In the genomic region with DNA sequence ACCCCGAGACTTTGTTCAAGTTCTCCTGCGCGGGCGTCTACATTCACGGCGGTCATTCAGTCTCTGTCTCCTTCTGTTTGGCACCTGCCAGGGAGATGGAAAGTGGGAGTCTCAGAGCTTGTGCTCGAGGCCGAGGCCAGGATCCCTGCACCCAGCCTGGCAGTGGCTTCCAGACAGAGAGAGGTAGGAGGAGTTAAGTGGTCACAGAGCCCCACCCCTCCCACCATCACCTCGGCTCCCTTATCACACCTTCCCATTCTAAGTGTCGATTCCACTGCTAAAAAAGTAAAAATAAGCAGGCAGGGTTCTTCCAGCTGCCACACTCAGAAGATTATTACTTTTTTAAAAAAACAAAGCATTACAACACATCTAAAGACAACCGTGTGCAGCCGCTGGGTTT, we compare ENCODE assay signal across 26 mouse cellular contexts. TPM values are rescaled to one million over a fixed set of nuclear protein-coding genes. Genes with fewer than 3 reads are reported as not detected.
DNase-seq lines count a peak whose midpoint lies in the region; ATAC-seq and TF ChIP-seq lines count a peak whose summit lies in the region.
"Had no signal": no experiment of that assay in that cellular context is flagged by ENCODE, and none has a peak within 500 bp of the region (broad histone marks: within the 10 kb centered on the region; RNA-seq: fewer than 3 reads in every experiment).

No protein-coding gene starts in this region.

- H3K9ac ChIP-seq in heart, embryonic 13.5 days = no peak overlapping the region
- peak overlapping the region; percentile 40; the same call in 1 of the 2 replicates for H3K9ac ChIP-seq in liver, embryonic 12.5 days
- no peak overlapping the region for H3K9ac ChIP-seq in intestine, postnatal 0 days (ENCODE audit: low read depth, low read length)
- no peak overlapping the region for H3K9ac ChIP-seq in forebrain, embryonic 13.5 days
- H3K9ac ChIP-seq: embryonic facial prominence, embryonic 13.5 days; forebrain, embryonic 12.5 days; heart, embryonic 15.5 days; hindbrain, embryonic 13.5 days; midbrain, embryonic 13.5 days; neural tube, embryonic 13.5 days had no signal

- H3K4me1 ChIP-seq in heart, embryonic 13.5 days = peaks cover 35% of the 10 kb centered on the region
- peaks cover 37% of the 10 kb centered on the region for H3K4me1 ChIP-seq in liver, embryonic 12.5 days
- no peaks in the 10 kb centered on the region for H3K4me1 ChIP-seq in intestine, postnatal 0 days (replicated peaks; ENCODE audit: control insufficient read depth, insufficient read depth, low read length)
- H3K4me1 ChIP-seq in forebrain, embryonic 13.5 days = peaks cover 9% of the 10 kb centered on the region; the same call in 1 of the 2 replicates
- H3K4me1 ChIP-seq: embryonic facial prominence, embryonic 13.5 days; forebrain, embryonic 12.5 days; hindbrain, embryonic 13.5 days; midbrain, embryonic 13.5 days; neural tube, embryonic 13.5 days had no signal

- intact Hi-C loops in heart, postnatal 36 days (cut with DNase I) = no loop called here

- WGBS in heart, embryonic 13.5 days = 61% methylated on average over 12 of the region's 12 CpGs
- 59% methylated on average over 12 of the region's 12 CpGs for WGBS in liver, embryonic 12.5 days (ENCODE audit: insufficient replicate concordance)
- 68% methylated on average over 12 of the region's 12 CpGs for WGBS in intestine, postnatal 0 days
- WGBS in forebrain, embryonic 13.5 days = 86% methylated on average over 12 of the region's 12 CpGs

- H3K9me3 ChIP-seq in heart, embryonic 13.5 days = peaks cover 4% of the 10 kb centered on the region
- H3K9me3 ChIP-seq in liver, embryonic 12.5 days (replicated peaks) = 0 out of 2 replicates have a peak, but pooled peaks cover under 1% of the 10 kb centered on the region
- no peaks in the 10 kb centered on the region for H3K9me3 ChIP-seq in intestine, postnatal 0 days (ENCODE audit: control insufficient read depth)
- H3K9me3 ChIP-seq in forebrain, embryonic 13.5 days (replicated peaks) = no peaks in the 10 kb centered on the region; the same call in 1 of the 2 replicates
- H3K9me3 ChIP-seq: embryonic facial prominence, embryonic 13.5 days; forebrain, embryonic 12.5 days; heart, embryonic 15.5 days; hindbrain, embryonic 13.5 days; midbrain, embryonic 13.5 days; neural tube, embryonic 13.5 days had no signal

- no peak overlapping the region for H3K4me3 ChIP-seq in heart, embryonic 13.5 days
- no peak overlapping the region for H3K4me3 ChIP-seq in liver, embryonic 12.5 days
- H3K4me3 ChIP-seq in intestine, postnatal 0 days (ENCODE audit: low read depth, low read length) = no peak overlapping the region
- no peak overlapping the region for H3K4me3 ChIP-seq in forebrain, embryonic 13.5 days
- H3K4me3 ChIP-seq: embryonic facial prominence, embryonic 13.5 days; erythroblast, embryonic 14.5 days; forebrain, embryonic 12.5 days; gastrocnemius, adult 2 months; heart, embryonic 15.5 days; hindbrain, embryonic 13.5 days; megakaryocyte, embryonic 14.5 days; midbrain, embryonic 13.5 days; neural tube, embryonic 13.5 days had no signal

- H3K36me3 ChIP-seq in heart, embryonic 13.5 days = peaks cover 67% of the 10 kb centered on the region
- H3K36me3 ChIP-seq in liver, embryonic 12.5 days = peaks cover 6% of the 10 kb centered on the region; the same call in 1 of the 2 replicates
- H3K36me3 ChIP-seq in intestine, postnatal 0 days (ENCODE audit: control insufficient read depth, insufficient read depth) = peaks cover 33% of the 10 kb centered on the region
- peaks cover 68% of the 10 kb centered on the region for H3K36me3 ChIP-seq in forebrain, embryonic 13.5 days (ENCODE audit: poor library complexity, severe bottlenecking)

- no peak for ATAC-seq in heart, embryonic 13.5 days (ENCODE audit: extremely low read depth, insufficient number of reproducible peaks, low FRiP score, low TSS enrichment)
- ATAC-seq in liver, embryonic 12.5 days = peak; percentile 81
- ATAC-seq in megakaryocyte progenitor cell, adult 5-6 weeks (replicated peaks; ENCODE audit: poor library complexity) = peak; percentile 73
- no peak for ATAC-seq in intestine, postnatal 0 days
- no peak for ATAC-seq in activated CD4-positive, CD25-positive, alpha-beta regulatory T cell, adult 4 months
- ATAC-seq in forebrain, embryonic 13.5 days = no peak
- ATAC-seq: intestine, embryonic 16.5 days; midbrain, embryonic 13.5 days had no signal

- H3K4me2 ChIP-seq in heart, embryonic 13.5 days = no peak overlapping the region
- H3K4me2 ChIP-seq in liver, embryonic 12.5 days = peak overlapping the region; percentile 50
- no peak overlapping the region for H3K4me2 ChIP-seq in intestine, postnatal 0 days (replicated peaks; ENCODE audit: low read depth)
- no peak overlapping the region for H3K4me2 ChIP-seq in forebrain, embryonic 13.5 days
- H3K4me2 ChIP-seq: embryonic facial prominence, embryonic 13.5 days; forebrain, embryonic 12.5 days; heart, embryonic 15.5 days; hindbrain, embryonic 13.5 days; midbrain, embryonic 13.5 days; neural tube, embryonic 13.5 days had no signal

- DNase-seq in heart, postnatal 36 days = no peak
- peak; percentile 41 for DNase-seq in c-Kit-positive CD71-positive TER-119-positive erythroid progenitor cells, embryonic 14.5 days (ENCODE audit: low spot score)
- DNase-seq: adrenal gland, adult 8-10 months; cerebellum, adult 9-10 months; gastrocnemius, adult 2 months; heart, postnatal 4 days; kidney, adult 9 months; kidney, postnatal 10 days; lung, postnatal 36 days; right cerebral cortex, postnatal 4 days; thymus, postnatal 14 days had no signal

- H3K27ac ChIP-seq in heart, embryonic 13.5 days (replicated peaks) = 0 out of 2 replicates have a peak overlapping the region, but pooled peaks have one; percentile 8
- H3K27ac ChIP-seq in liver, embryonic 12.5 days = peak overlapping the region; percentile 69
- no peak overlapping the region for H3K27ac ChIP-seq in intestine, postnatal 0 days (ENCODE audit: low read depth, low read length)
- H3K27ac ChIP-seq in forebrain, embryonic 13.5 days = no peak overlapping the region
- H3K27ac ChIP-seq: embryonic facial prominence, embryonic 13.5 days; forebrain, embryonic 12.5 days; gastrocnemius, adult 2 months; heart, embryonic 15.5 days; hindbrain, embryonic 13.5 days; midbrain, embryonic 13.5 days; neural tube, embryonic 13.5 days had no signal

- no peaks in the 10 kb centered on the region for H3K27me3 ChIP-seq in heart, embryonic 13.5 days (replicated peaks)
- H3K27me3 ChIP-seq in liver, embryonic 12.5 days (replicated peaks) = no peaks in the 10 kb centered on the region
- no peaks in the 10 kb centered on the region for H3K27me3 ChIP-seq in intestine, postnatal 0 days (replicated peaks; ENCODE audit: control insufficient read depth, insufficient read depth, low read length)
- H3K27me3 ChIP-seq in forebrain, embryonic 13.5 days = no peaks in the 10 kb centered on the region
- H3K27me3 ChIP-seq: embryonic facial prominence, embryonic 13.5 days; forebrain, embryonic 12.5 days; heart, embryonic 15.5 days; hindbrain, embryonic 13.5 days; megakaryocyte, embryonic 14.5 days; midbrain, embryonic 13.5 days; neural tube, embryonic 13.5 days had no signal

- TF ChIP-seq CTCF in intestine, postnatal 0 days (IDR thresholded peaks at IDR 0.05; ENCODE audit: low read depth) = no peak

RNA-seq across cellular contexts. Expression of a gene that starts 21.4 kb away (rescaled TPM):
- polyA plus RNA-seq in heart, embryonic 13.5 days (2015; fragmentation: Nextera tagmentation; extraction: Ambion mirVana) = 235 and 261 TPM in 2 replicates
- total RNA-seq in heart, postnatal 36 days (2021) = 10 to 100 TPM; 75.8 to 85.5 TPM
- polyA plus RNA-seq in liver, embryonic 12.5 days (2016; fragmentation: Nextera tagmentation; extraction: Ambion mirVana) = 110 and 113 TPM in 2 replicates
- 102 and 112 TPM in 2 replicates for total RNA-seq in megakaryocyte progenitor cell, adult 5-6 weeks (2015)
- 45.9 and 46.0 TPM in 2 replicates for total RNA-seq in megakaryocyte progenitor cell, adult 5-6 weeks (2017)
- polyA plus RNA-seq in intestine, postnatal 0 days (2015; fragmentation: Nextera tagmentation; extraction: Ambion mirVana) = 147 and 151 TPM in 2 replicates
- polyA plus RNA-seq in activated CD4-positive, CD25-positive, alpha-beta regulatory T cell, adult 4 months (2017; shearing (Covaris generic)) = 10 to 100 TPM; 88.1 to 96.5 TPM
- polyA plus RNA-seq in forebrain, embryonic 13.5 days (2015; fragmentation: Nextera tagmentation; extraction: Ambion mirVana) = 232 and 237 TPM in 2 replicates

Comparison
In these comparisons a context has a peak if more than half of its experiments do, and no peak if none do; other contexts are left out.
1. ATAC-seq: peak in liver, embryonic 12.5 days (single experiment) and megakaryocyte progenitor cell, adult 5-6 weeks (single experiment); none in heart, embryonic 13.5 days (single experiment), intestine, postnatal 0 days (single experiment), activated CD4-positive, CD25-positive, alpha-beta regulatory T cell, adult 4 months (single experiment) and forebrain, embryonic 13.5 days (single experiment).
2. H3K27ac ChIP-seq: peak in heart, embryonic 13.5 days (single experiment) and liver, embryonic 12.5 days (single experiment); none in intestine, postnatal 0 days (single experiment) and forebrain, embryonic 13.5 days (single experiment).